Mouse (Mus musculus) bone marrow macrophage, adult 2 months (primary cell): ENCODE results near the gene Prkar1b. TPM values are rescaled to one million over a fixed set of nuclear protein-coding genes. Genes with fewer than 3 reads are reported as not detected.

Source experiments
- H3K27ac ChIP-seq: 2 replicates; pipeline ENCODE4 v1.5.1; 2012; ENCODE audit warnings: low read depth, low read length; ENCODE audit not compliant: insufficient read depth
- H3K4me1 ChIP-seq: 2 replicates; pipeline ENCODE4 v1.6.1; 2012; ENCODE audit warnings: low read length; ENCODE audit not compliant: control insufficient read depth, insufficient read depth
- H3K4me3 ChIP-seq: 2 replicates; pipeline ENCODE4 v1.5.1; 2012; ENCODE audit warnings: mild to moderate bottlenecking, low read length, moderate library complexity; ENCODE audit not compliant: insufficient read depth
- CTCF ChIP-seq: IDR thresholded peaks from 2 replicates; pipeline ENCODE4 v1.5.1; 2012; ENCODE audit warnings: low read depth, mild to moderate bottlenecking, low read length, moderate library complexity
- POLR2A ChIP-seq: IDR thresholded peaks from 2 replicates; pipeline ENCODE4 v1.6.1; 2012; ENCODE audit warnings: mild to moderate bottlenecking, low read depth, low read length, borderline replicate concordance
- polyA plus RNA-seq: library from polyadenylated mRNA; stranded (reverse); fragments of >200 nt; gene quantifications from 2 replicates; pipeline ENCODE4 v1.2.4, GENCODE M21; 2012; ENCODE audit not compliant: missing spikeins, insufficient read depth, insufficient read length

The Prkar1b gene
- polyA plus RNA-seq, 1 experiment, result 2.1 TPM

DNA sequence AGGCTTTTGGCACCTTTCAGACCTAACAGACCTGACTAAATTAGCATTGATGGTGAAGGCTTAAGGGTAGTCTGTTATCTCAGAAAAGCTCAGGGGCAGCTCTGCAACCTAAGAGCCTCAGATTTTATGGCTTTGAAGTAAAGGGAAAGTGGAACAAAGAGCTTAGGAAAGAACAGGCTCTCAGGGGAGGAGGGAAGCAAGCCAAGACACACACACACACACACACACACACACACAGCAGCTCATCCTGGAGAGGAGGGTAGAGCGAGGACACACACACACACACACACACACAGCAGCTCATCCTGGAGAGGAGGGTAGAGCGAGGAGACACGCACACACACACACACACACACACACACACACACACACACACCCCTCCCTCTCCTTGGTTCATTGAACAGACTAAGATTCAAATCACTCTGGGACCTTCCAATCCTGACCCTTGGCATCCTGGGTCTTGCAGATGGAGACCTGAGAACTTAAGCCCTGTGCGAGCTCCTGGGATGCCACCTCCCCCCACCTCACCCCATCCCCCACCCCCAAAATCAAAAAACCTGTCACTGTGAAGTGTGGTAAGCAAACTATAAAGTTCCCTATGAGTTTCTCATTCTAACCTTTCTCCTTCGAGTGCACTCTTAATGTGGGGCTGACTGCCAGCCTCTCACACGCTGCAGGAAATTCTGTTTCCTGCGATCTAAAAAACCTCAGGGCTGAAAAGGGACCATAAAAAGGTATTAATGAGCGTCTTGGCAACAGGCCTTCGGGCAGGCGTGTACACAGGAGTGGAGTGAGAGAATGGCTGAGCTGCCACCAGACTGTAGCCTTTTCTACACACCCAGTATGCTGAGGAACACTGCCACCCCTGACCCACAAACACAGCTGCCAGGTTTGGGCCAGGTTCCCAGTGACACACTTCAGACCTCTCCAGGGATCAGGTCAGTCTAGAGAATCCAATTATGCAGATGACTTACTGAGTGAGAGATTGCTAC is 25.1 kb upstream of the Prkar1b start:
- no peak for TF ChIP-seq POLR2A
- no peak for TF ChIP-seq CTCF
- Histone ChIP-seq H3K27ac (no peak overlapping the region), H3K4me1 (no peaks in the 10 kb centered on the region), H3K4me3 (no peak overlapping the region)

DNA sequence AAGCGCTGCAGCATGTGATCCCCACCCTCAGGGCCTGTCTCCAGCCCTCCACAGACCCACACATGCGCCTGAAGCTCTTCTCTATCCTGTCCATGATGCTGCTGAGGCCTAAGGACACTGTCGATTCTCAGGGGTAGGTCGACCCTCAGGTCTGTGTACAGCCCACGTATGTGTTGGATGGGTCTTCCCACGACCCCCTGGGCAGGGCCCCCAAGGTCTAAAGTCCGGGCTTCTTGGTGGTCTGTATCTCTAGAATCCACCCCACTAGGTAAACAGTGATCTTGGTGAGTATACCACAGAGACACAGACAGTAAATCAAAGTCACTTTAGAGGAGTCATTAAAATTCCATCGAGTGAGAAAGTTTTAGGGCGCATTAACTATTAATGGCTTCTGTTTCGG is 24.3 kb upstream of the Prkar1b start:
- Histone ChIP-seq H3K4me3 (no peak overlapping the region), H3K4me1 (no peaks in the 10 kb centered on the region), H3K27ac (no peak overlapping the region)
- TF ChIP-seq POLR2A (no peak), CTCF (no peak)

- Histone ChIP-seq H3K4me1 (no peaks in the 10 kb centered on the region), H3K4me3 (no peak overlapping the region), H3K27ac (no peak overlapping the region)
- no peak for TF ChIP-seq CTCF
Observed at GRCm38 (mm10) chr5:139171929-139172328, 22.1 kb upstream of the Prkar1b start.

GRCm38 (mm10) chr5:139167548-139167947 is 17.7 kb upstream of the Prkar1b start:
- Histone ChIP-seq H3K27ac (no peak overlapping the region), H3K4me1 (no peaks in the 10 kb centered on the region), H3K4me3 (no peak overlapping the region)
- TF ChIP-seq POLR2A (no peak), CTCF (no peak)

GRCm38 (mm10) chr5:139166781-139167361 is 17.1 kb upstream of the Prkar1b start:
- Histone ChIP-seq H3K27ac (no peak overlapping the region), H3K4me3 (no peak overlapping the region), H3K4me1 (no peaks in the 10 kb centered on the region)
- TF ChIP-seq CTCF (no peak), POLR2A (no peak)

DNA sequence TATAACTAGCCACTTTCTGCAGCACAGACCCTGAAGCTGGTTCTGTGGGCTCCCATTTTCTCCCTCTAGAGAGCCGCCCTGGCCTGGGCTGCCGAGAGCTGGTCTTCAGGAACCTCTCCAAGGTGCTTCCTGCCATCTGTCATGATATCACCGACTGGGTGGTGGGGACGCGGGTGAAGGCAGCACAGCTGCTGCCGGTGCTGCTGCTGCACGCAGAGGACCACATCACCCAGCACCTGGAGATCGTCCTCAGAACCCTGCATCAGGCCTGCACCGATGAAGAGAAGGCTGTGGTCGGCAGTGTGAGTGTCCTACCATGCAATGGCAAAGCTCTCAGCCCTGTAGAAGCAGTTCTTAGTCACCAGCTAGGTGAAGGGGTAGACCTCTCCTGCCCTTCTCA is 11.8 kb upstream of the Prkar1b start:
- H3K4me1 ChIP-seq, result no peaks in the 10 kb centered on the region
- H3K4me3 ChIP-seq, result no peak overlapping the region
- no peak for TF ChIP-seq CTCF
- no peak for TF ChIP-seq POLR2A
- H3K27ac ChIP-seq, result no peak overlapping the region

DNA sequence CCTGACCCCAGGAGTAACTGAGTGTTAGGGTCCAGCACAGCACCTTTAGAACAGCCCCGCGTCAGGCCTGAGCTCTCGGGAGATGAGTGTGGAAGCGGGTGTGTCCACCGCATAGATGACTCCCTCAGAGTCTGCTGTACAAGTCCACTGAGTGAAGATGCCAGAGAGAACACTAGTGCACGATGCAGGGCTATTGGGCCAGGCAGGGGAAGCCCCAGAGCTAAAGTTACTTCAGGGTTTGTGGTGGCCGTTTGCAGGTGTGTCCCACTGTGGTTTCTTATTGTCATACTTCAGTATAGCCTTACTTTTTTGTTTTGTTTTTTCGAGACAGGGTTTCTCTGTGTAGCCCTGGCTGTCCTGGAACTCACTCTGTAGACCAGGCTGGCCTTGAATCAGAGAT is 11.1 kb upstream of the Prkar1b start:
- Histone ChIP-seq H3K4me3 (no peak overlapping the region), H3K4me1 (no peaks in the 10 kb centered on the region), H3K27ac (no peak overlapping the region)
- TF ChIP-seq POLR2A (no peak), CTCF (no peak)

GRCm38 (mm10) chr5:139150603-139151031 is 816 bp upstream of the Prkar1b start:
- Histone ChIP-seq H3K4me3 (peak overlapping the region; percentile 92), H3K4me1 (peaks cover 11% of the 10 kb centered on the region), H3K27ac (no peak overlapping the region)
- TF ChIP-seq POLR2A, result no peak
- TF ChIP-seq CTCF, result no peak

DNA sequence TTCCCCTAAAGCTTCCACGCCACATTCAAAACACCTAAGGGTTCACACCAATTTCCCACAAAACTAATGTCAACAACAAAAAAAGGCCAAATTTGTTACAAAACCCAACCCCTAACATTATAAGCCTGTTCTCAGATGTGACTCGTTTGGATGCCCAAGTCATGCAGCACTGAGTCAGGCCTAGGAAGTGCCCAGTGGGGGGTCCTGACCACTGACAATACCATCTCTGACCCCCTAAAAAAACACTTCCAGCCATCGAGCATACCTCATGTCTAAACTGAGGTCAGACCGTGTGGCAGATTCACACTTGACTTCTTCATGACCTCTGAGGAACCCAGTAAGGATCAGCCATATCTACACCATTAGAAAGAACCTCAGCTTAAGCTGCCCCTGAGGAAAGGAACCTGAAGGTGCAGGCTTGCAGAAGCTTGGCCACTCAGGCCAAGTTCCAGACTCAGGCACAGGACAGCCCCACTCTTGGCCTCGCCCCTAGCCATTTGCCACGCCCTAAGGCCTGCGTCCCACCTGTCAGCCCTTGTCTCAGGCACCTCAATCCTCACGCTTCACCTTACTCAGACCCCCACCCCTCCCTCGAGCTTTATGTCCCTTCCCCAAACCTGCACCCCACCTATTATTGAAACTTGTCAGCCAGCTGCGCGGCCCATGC is 662 bp downstream of the Prkar1b start:
- Histone ChIP-seq H3K27ac (no peak overlapping the region), H3K4me3 (peak overlapping the region; percentile 61), H3K4me1 (peaks cover 11% of the 10 kb centered on the region)
- TF ChIP-seq POLR2A (no peak), CTCF (no peak)
